Mouse (Mus musculus) bone marrow macrophage, adult 2 months (primary cell): Measurements from ENCODE around the gene Mccc2.

Experiments used
- CTCF ChIP-seq: IDR thresholded peaks from 2 replicates; pipeline ENCODE4 v1.5.1; 2012; ENCODE audit warnings: low read depth, mild to moderate bottlenecking, low read length, moderate library complexity
- POLR2A ChIP-seq: IDR thresholded peaks from 2 replicates; pipeline ENCODE4 v1.6.1; 2012; ENCODE audit warnings: mild to moderate bottlenecking, low read depth, low read length, borderline replicate concordance

- TF ChIP-seq CTCF (no peak), POLR2A (no peak)
These were observed 83.9 kb downstream of the Mccc2 start for GRCm38 (mm10) chr13:99931502-99931901.
